Mouse (Mus musculus) neutrophil, adult 83 days (primary cell): ENCODE data around the gene C87977. TPM values are rescaled to one million over a fixed set of nuclear protein-coding genes. Genes with fewer than 3 reads are reported as not detected.

Source experiments
- total RNA-seq, 2 experiments: library from RNA; stranded (reverse); gene quantifications; one replicate each; pipeline ENCODE4 v1.2.4; 2023

The C87977 gene
- not detected for total RNA-seq

GRCm38 (mm10) chr4:144213218-144213617, at the start of gene C87977:
TSS of gene C87977 (minus strand) at chr4:144213318.

DNA sequence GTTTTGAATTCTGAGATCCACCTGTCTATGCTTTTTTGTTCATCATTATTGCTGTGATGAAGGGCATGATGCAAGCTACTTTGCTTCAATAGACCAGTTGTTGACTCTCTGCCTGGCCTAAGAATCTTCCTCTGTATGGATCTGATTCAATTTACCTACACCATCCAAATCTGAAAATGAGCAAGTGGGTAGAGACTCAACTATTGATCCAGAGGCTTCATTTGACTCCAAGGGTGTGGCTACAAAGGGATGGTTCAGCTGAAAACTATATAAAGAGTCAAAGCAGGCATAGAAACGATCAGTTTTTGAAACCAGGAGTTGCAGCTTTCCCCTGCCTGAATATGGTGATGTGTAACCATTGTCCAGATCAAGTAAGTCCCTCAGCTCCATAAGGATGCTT, 22.7 kb downstream of the C87977 start, which contains the start of gene Oog2:
TSS of gene Oog2 (plus strand) at position 301 of the 400 bp plus-strand sequence.

GRCm38 (mm10) chr4:144162563-144162962, 50.6 kb downstream of the C87977 start, which contains the start of gene Oog3:
TSS of gene Oog3 (minus strand) at chr4:144162663.

Other genes with a start within 250 kb of the C87977 start
- not detected for gene Gm13101, start 246.4 kb downstream of the C87977 start, total RNA-seq
- not detected for gene Pramef17, start 218.9 kb downstream of the C87977 start, total RNA-seq
- gene Pramel4, start 154.2 kb downstream of the C87977 start, total RNA-seq: not detected
- not detected for gene Gm13102, start 106.8 kb downstream of the C87977 start, total RNA-seq
- not detected for gene Oog3, start 50.7 kb downstream of the C87977 start, total RNA-seq
- not detected for gene Oog2, start 22.6 kb downstream of the C87977 start, total RNA-seq
- gene Pramel5, start 67.2 kb upstream of the C87977 start, total RNA-seq: not detected
- gene Gm13128, start 116.9 kb upstream of the C87977 start, total RNA-seq: not detected
- gene Gm13119, start 144.6 kb upstream of the C87977 start, total RNA-seq: not detected
- not detected for gene Pramef20, start 164.6 kb upstream of the C87977 start, total RNA-seq
- not detected for gene Pramef12, start 195.1 kb upstream of the C87977 start, total RNA-seq
- not detected for gene 1700012P22Rik, start 225.5 kb upstream of the C87977 start, total RNA-seq
- gene Gm9944, start 240.0 kb upstream of the C87977 start, total RNA-seq: not detected